Mouse (Mus musculus): Measurements from ENCODE around the gene Notch3.

DNA sequence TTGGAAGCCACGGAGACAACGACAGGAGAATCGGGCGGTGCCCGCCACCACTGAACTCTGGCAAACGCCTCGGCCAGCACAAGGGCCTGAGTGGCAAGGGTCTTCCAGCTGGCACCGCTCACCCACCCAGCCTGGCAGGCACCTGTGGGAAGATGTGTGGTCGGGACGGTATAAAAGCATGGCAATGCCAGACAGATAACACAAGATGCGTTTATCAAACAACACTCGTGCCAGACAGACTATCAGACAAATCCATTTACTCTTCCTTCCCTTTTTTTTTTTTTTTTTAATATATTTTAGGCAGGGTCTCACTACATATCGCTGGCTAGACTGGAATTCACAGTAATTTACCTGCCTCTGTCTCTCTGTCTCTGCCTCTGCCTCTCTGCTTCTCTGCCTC is 7.8 kb downstream of the Notch3 start:
- no peak for TF ChIP-seq CTCF (IDR thresholded peaks at IDR 0.05; ENCODE audit: low read depth, low read length)
- no peak for TF ChIP-seq POLR2A (IDR thresholded peaks at IDR 0.05; ENCODE audit: borderline replicate concordance, low read depth, low read length)

All from bone marrow macrophage, adult 2 months (primary cell).